Mouse (Mus musculus) forebrain, embryonic 16.5 days (tissue): ENCODE data around the gene Trove2. TPM values are rescaled to one million over a fixed set of nuclear protein-coding genes. Genes with fewer than 3 reads are reported as not detected.
"Not testable (repeated sequence)": the region's sequence is repeated elsewhere in the genome, so short reads cannot be mapped to it uniquely, and the experiment has no call there.

Experiments
- ATAC-seq: fragments of 200-750 bp; cut with Nextera tagmentation; 2 replicates; pipeline ENCODE4 v1.8.0; 2017; ENCODE audit warnings: mild to moderate bottlenecking, moderate library complexity
- H3K27ac ChIP-seq: fragments of 300-500 bp; sonication (generic); 2 replicates; pipeline ENCODE4 v1.5.1; 2014; ENCODE audit warnings: low read length, control low read depth
- H3K27me3 ChIP-seq: fragments of 300-500 bp; sonication (generic); replicated peaks from 2 replicates; pipeline ENCODE4 v1.6.1; 2014; ENCODE audit warnings: low read length; ENCODE audit not compliant: control insufficient read depth, insufficient read depth
- H3K36me3 ChIP-seq: fragments of 300-500 bp; sonication (generic); 2 replicates; pipeline ENCODE4 v1.6.1; 2014; ENCODE audit not compliant: control insufficient read depth, insufficient read depth
- H3K4me1 ChIP-seq: fragments of 300-500 bp; sonication (generic); replicated peaks from 2 replicates; pipeline ENCODE4 v1.6.1; 2014; ENCODE audit warnings: low read length; ENCODE audit not compliant: control insufficient read depth, insufficient read depth
- H3K4me2 ChIP-seq: fragments of 300-500 bp; sonication (generic); 2 replicates; pipeline ENCODE4 v1.6.1; 2014; ENCODE audit warnings: mild to moderate bottlenecking, low read length, control low read depth
- H3K4me3 ChIP-seq: fragments of 300-500 bp; sonication (generic); replicated peaks from 2 replicates; pipeline ENCODE4 v1.5.1; 2014; ENCODE audit warnings: mild to moderate bottlenecking, low read length, control low read depth
- H3K9ac ChIP-seq: fragments of 300-500 bp; sonication (generic); replicated peaks from 2 replicates; pipeline ENCODE4 v1.6.1; 2014; ENCODE audit warnings: low read depth, low read length, control low read depth
- H3K9me3 ChIP-seq: fragments of 300-500 bp; sonication (generic); 2 replicates; pipeline ENCODE4 v1.6.1; 2016; ENCODE audit warnings: low read length; ENCODE audit not compliant: control insufficient read depth
- WGBS: fragments of 180-500 bp; shearing (Covaris S2); extraction: QIAGEN DNeasy Blood & Tissue Kit; methylation state at CpG from one replicate; pipeline ENCODE4 v1.1.7; 2014; 5-methylcytosine and 5-hydroxymethylcytosine counted together
- polyA plus RNA-seq: library from polyadenylated mRNA; unstranded; fragments of >200 nt; fragmentation: Nextera tagmentation; extraction: Ambion mirVana; gene quantifications from 2 replicates; pipeline ENCODE4 v1.2.1, GENCODE M21; 2015

Gene Trove2
- polyA plus RNA-seq, 1 experiment from 2014 or later: 53.1 TPM

- not testable (repeated sequence) for H3K27me3 ChIP-seq, H3K27ac ChIP-seq, ATAC-seq, H3K9ac ChIP-seq, H3K36me3 ChIP-seq, H3K9me3 ChIP-seq, H3K4me3 ChIP-seq, H3K4me2 ChIP-seq, H3K4me1 ChIP-seq
- WGBS: no CpG with 5 or more reads among the region's 2 CpGs
Measured at GRCm38 (mm10) chr1:143716038-143716437, 60.8 kb downstream of the Trove2 start, which contains the start of gene Glrx2. Glrx2 (plus strand) TSS chr1:143716338.

- Histone ChIP-seq H3K9ac (0 out of 2 replicates have a peak overlapping the region, but pooled peaks have one; percentile 17), H3K4me3 (no peak overlapping the region), H3K4me1 (peaks cover 6% of the 10 kb centered on the region), H3K27me3 (no peaks in the 10 kb centered on the region), H3K36me3 (no peaks in the 10 kb centered on the region), H3K4me2 (no peak overlapping the region), H3K9me3 (no peaks in the 10 kb centered on the region), H3K27ac (peak overlapping the region; percentile 72)
- no peak for ATAC-seq
- WGBS: 83% methylated on average over 5 of the region's 5 CpGs
Measured at GRCm38 (mm10) chr1:143710627-143710976, 66.3 kb downstream of the Trove2 start.

- no peaks in the 10 kb centered on the region for H3K36me3 ChIP-seq
- ATAC-seq: peak; percentile 100
Measured at GRCm38 (mm10) chr1:143709966-143710626, 66.8 kb downstream of the Trove2 start.

GRCm38 (mm10) chr1:143708361-143708760 lies 68.5 kb downstream of the Trove2 start:
- H3K36me3 ChIP-seq: no peaks in the 10 kb centered on the region

More at GRCm38 (mm10) chr1:143709966-143710626, 66.8 kb downstream of the Trove2 start:
- Histone ChIP-seq H3K9me3 (no peaks in the 10 kb centered on the region), H3K9ac (0 out of 2 replicates have a peak overlapping the region, but pooled peaks have one; percentile 17), H3K4me3 (no peak overlapping the region), H3K4me2 (no peak overlapping the region), H3K27ac (peak overlapping the region; percentile 72), H3K4me1 (peaks cover 6% of the 10 kb centered on the region), H3K27me3 (no peaks in the 10 kb centered on the region)
- WGBS: 56% methylated on average over 7 of the region's 7 CpGs

GRCm38 (mm10) chr1:143707006-143707405 lies 69.9 kb downstream of the Trove2 start:
- Histone ChIP-seq H3K9ac (no peak overlapping the region), H3K4me1 (peaks cover 11% of the 10 kb centered on the region), H3K36me3 (no peaks in the 10 kb centered on the region), H3K4me2 (no peak overlapping the region), H3K27me3 (no peaks in the 10 kb centered on the region), H3K27ac (no peak overlapping the region), H3K9me3 (no peaks in the 10 kb centered on the region), H3K4me3 (no peak overlapping the region)
- WGBS: 24% methylated on average over 4 of the region's 4 CpGs
- no peak for ATAC-seq

More at GRCm38 (mm10) chr1:143708361-143708760, 68.5 kb downstream of the Trove2 start:
- no peaks in the 10 kb centered on the region for H3K27me3 ChIP-seq
- WGBS: 76% methylated on average over 6 of the region's 6 CpGs
- H3K4me3 ChIP-seq: no peak overlapping the region
- H3K4me1 ChIP-seq: peaks cover 7% of the 10 kb centered on the region
- H3K9ac ChIP-seq: no peak overlapping the region
- H3K4me2 ChIP-seq: no peak overlapping the region
- ATAC-seq: no peak
- H3K27ac ChIP-seq: no peak overlapping the region
- H3K9me3 ChIP-seq: no peaks in the 10 kb centered on the region

- ATAC-seq: peak; percentile 99
Measured at GRCm38 (mm10) chr1:143702741-143703262, 74.1 kb downstream of the Trove2 start, which contains the start of gene Cdc73. Cdc73 (minus strand) TSS chr1:143702893.

GRCm38 (mm10) chr1:143702141-143702740 lies 74.6 kb downstream of the Trove2 start:
- under 1% methylated on average over 40 of the region's 48 CpGs for WGBS
- Histone ChIP-seq H3K9ac (peak overlapping the region; percentile 93), H3K4me3 (peak overlapping the region; percentile 72), H3K4me1 (peaks cover 23% of the 10 kb centered on the region), H3K27ac (peak overlapping the region; percentile 91), H3K9me3 (no peaks in the 10 kb centered on the region), H3K27me3 (no peaks in the 10 kb centered on the region), H3K36me3 (no peaks in the 10 kb centered on the region; the same call in 1 of the 2 replicates), H3K4me2 (peak overlapping the region; percentile 81)
- peak; percentile 62 for ATAC-seq

More at GRCm38 (mm10) chr1:143702741-143703262, 74.1 kb downstream of the Trove2 start, which contains the start of gene Cdc73:
- H3K4me1 ChIP-seq: peaks cover 23% of the 10 kb centered on the region
- H3K9me3 ChIP-seq: no peaks in the 10 kb centered on the region
- H3K4me3 ChIP-seq: peak within 1 kb of the TSS; percentile 72
- WGBS: under 1% methylated on average over 63 of the region's 74 CpGs
- peak within 1 kb of the TSS; percentile 91 for H3K27ac ChIP-seq
- H3K4me2 ChIP-seq: peak within 1 kb of the TSS; percentile 86
- no peaks in the 10 kb centered on the region for H3K27me3 ChIP-seq
- H3K36me3 ChIP-seq: no peaks in the 10 kb centered on the region
- H3K9ac ChIP-seq: peak within 1 kb of the TSS; percentile 93

- H3K27ac ChIP-seq: no peak overlapping the region
- peaks cover 2% of the 10 kb centered on the region; the same call in 1 of the 2 replicates for H3K36me3 ChIP-seq
- peak overlapping the region; percentile 81 for H3K4me2 ChIP-seq
- no peak for ATAC-seq
- H3K4me3 ChIP-seq: peak overlapping the region; percentile 72
- H3K4me1 ChIP-seq: peaks cover 23% of the 10 kb centered on the region
- peak overlapping the region; percentile 93 for H3K9ac ChIP-seq
- no peaks in the 10 kb centered on the region for H3K27me3 ChIP-seq
- WGBS: under 1% methylated on average over 13 of the region's 13 CpGs
- H3K9me3 ChIP-seq: no peaks in the 10 kb centered on the region
Measured at GRCm38 (mm10) chr1:143701736-143702135, 75.1 kb downstream of the Trove2 start.
